Mouse (Mus musculus) kidney, postnatal 14 days (tissue): ENCODE measurements at regions not wholly inside any gene's neighbourhood (a gene's known extent, or its start where the extent isn't known, plus 50 kb on each side); places are given as distances from the start of the nearest gene placed in this dataset.

ENCODE experiments used
- DNase-seq: peaks from one replicate; pipeline ENCODE4 v3.0.0; 2022; ENCODE audit warnings: mixed read lengths

DNA sequence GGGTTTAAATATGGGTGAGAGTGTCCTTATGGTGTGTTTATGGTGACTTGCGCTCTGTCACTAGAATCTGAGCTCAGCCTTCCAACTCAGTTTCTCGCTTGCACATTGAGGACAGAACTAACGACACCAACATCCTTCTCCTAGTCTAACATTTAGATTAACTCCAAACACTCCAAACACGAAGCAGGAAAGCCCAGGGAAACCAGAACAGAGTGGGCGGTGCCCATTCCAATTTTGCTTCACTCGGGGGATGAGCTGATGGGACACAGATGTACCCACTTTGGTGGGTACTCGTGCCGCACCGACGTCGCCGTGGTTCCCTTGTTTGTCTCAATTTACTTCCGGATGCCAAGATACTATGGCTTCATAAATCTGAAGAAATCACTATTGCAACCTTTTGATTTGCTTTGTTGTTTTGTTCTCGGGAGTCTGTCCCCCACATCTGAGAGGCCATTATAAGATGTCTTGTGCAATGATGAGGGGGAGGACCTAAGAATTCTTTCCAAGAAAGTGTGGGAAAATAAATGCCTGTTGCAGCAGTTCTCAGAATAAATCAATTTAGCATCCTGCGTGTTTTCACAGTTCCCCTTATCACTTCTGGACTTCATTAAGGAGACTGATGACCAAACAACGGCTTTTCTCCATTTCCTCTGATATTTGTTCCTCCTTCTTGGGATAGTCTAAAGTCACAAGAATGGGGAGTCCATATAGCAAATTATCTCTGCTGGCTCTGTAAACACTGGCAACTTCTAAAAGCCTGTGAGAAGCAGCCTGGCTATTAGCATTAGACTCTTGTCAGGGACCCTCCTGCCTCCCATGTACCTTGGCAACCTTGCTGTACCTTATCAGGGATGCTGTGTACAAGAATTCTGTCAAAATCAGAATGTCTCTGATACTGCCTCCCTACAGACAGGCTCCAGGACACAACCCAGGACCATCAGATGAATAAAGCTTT is 96.2 kb upstream of the Klf9 start:
- peak; percentile 20 for DNase-seq

DNA sequence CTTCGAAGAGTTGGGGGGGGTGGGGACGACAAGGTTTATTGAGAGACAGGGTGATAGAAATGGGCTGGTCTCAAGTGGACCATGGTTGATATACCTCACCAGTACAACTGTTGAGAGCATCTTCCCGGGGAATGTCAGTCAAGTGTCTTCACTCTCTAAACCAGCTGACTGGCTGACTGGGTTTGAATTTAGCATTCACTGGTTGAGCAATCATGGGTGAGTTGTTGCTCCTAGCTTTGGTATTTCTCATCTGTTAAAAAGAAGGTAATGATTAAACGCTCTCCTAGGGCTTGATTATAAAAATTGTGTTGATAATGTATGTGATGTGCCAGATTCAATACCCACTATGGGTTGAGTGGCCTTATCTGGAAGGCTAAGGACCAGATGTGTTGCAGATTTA is 89.6 kb upstream of the Klf9 start:
- peak; percentile 38 for DNase-seq

GRCm38 (mm10) chr19:23054440-23054839 is 86.6 kb upstream of the Klf9 start:
- no peak for DNase-seq

DNA sequence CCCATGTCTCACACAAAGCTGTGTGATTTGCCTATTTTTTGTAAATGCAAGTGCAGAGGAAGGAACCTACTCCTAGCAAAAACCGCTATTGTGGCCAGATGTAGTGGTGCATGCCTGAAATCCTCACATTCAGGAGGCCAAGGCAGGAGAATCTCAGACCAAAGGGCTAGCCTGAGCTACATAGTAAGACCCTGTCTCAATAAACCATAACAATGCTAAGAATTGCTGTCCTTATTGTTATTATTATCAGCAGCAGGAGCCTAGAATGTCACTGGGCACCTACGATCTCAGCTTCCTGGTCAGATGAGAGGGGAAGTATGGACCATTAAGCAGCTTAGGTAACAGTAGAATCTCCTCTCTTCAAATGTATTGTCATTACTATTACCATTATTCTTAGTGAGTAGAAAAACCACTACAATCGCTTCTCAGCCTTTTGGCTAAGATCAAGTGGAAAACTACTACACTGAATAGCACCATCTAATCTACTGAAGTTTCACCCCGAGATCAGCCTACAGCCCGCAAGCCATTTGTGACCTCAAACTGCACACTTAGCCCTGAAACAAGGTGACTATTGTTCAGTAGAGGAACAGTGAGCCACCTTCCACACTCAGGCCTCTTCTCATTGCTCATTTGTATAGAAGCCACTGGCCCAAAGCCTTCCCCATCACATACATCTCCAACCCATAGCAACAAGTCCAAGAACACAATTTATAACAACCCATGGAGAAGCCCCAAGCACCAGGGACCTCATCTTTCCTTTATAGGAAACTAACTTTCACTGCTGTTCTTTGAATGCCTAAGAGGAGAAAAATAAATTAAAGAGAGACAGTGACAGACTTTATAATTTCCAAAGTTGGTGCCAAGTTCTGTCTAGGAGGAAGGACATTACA is 84.9 kb upstream of the Klf9 start:
- no peak for DNase-seq

DNA sequence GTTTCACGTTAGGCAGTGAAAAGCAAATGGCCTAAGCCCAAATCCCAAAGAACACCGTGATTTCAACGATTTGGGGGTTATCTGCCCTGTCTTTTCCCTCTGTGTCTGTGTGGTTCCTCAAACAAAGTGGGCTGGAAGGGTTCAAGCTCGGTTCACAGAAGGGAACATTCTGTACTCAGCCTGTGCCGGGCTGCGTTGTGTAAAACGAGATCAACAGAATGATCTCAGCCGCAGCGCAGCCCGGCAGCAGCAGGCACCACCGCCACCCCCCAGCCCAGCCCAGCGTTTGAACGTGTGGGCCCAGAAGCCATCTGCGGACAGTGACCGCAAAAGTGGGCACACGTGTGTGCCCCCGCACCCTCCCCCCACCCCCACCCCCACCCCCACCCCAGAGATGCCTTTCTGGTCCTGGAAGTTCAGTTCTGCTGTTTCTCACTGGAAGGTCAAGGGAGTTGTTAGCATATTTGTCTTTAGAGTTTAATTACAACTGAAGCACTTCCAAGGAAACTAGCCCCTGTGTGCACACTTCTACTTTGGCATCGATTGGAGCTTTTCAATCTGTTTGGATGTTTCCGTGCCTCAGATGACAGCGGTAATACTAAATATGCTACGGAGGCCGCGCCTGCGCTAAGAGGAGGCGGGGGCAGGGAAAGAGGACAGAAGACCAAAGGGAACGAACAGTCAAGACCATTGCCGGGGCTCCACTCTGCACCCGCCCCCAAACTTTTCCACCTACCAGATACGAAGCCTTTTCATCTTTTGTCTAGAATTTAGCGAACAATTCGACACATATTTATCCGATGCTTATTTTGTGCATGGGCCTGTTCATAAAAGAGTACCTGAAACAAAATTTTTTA is 83.9 kb upstream of the Klf9 start:
- peak; percentile 92 for DNase-seq

- DNase-seq = peak; percentile 60
Observed at GRCm38 (mm10) chr19:23057739-23058501, 83.1 kb upstream of the Klf9 start.

- DNase-seq = no peak
Observed at GRCm38 (mm10) chr19:23058502-23058900, 82.5 kb upstream of the Klf9 start.

- no peak for DNase-seq
Observed at GRCm38 (mm10) chr19:23061081-23061640, 79.9 kb upstream of the Klf9 start.

DNA sequence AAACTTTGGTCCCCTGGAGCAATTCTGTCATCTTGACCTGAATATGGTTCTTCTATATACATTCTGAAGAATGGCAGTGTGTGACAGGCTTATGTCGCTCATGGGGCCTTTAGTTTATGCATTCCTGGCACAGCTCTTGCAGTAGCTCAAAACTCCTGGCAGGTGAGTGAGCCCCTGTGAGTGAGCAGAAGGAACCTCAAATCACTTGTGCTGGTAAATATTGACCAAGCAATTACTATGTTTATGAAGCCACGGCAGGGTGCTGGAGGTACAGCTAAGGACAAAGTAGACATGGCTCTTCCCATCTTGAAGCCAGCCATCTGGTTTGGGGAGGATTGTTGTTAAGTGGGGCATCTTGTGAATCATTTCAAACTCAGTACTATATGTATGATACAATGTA is 79.1 kb upstream of the Klf9 start:
- DNase-seq = no peak

DNA sequence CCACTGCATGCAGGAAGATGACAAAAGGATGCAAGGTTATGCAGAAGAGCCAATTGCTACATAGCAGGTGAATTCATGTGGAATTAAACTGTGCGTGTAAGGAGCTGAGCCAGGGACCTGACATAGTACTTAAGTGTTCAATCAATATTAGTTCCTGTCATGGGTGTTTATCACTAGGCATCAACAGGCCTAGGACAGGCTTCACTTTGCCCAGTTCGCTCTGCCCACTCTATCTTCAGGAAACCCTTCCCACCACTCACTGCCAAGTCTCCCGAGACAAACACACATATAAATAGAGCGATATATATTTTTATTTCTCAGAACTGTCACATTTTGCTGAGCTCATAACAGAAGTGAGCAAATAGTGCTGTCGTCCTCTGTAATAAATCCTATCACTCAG is 78.2 kb upstream of the Klf9 start:
- no peak for DNase-seq

GRCm38 (mm10) chr19:23065548-23065947 is 75.5 kb upstream of the Klf9 start:
- DNase-seq = peak; percentile 78

GRCm38 (mm10) chr19:23066726-23067125 is 74.3 kb upstream of the Klf9 start:
- peak; percentile 46 for DNase-seq

DNA sequence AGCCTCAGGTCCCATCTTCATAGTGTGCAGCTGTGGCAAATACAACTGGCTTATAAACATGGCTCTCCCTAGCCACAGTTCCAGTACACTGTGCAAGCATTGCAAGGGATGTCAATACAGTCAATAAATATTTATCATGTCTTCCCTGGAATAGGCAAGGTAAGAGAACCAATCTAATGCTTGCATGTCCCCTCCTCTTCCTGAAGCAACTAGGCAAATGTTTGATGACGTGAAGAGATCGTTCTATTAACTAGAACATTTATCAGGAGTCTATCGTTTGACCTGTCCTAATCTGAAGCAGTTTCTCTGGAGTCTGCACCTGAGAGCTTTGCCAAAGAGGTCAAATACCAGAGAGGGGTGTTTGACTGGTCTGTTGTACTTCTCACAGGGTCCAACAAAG is 72.4 kb upstream of the Klf9 start:
- no peak for DNase-seq

DNA sequence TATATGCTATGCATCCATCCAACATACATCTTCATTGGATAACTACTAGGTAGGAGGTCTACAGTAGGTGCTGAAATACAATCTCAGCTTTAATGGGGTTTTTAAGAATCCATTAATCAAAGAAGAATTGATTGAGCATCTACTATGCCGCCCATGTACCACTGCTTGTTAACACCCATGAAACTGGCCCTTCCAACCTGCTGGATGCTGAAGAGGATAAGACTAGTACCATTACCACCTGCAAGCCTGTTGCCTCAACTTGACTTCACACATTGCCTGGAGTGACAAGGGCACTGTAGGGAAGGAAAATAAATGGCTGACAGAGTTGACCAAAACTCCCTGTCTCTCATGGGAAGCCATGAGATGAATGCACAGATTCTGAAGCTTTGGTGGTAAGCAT is 71.4 kb upstream of the Klf9 start:
- DNase-seq = no peak

GRCm38 (mm10) chr19:23071000-23071399 is 70.0 kb upstream of the Klf9 start:
- no peak for DNase-seq

DNA sequence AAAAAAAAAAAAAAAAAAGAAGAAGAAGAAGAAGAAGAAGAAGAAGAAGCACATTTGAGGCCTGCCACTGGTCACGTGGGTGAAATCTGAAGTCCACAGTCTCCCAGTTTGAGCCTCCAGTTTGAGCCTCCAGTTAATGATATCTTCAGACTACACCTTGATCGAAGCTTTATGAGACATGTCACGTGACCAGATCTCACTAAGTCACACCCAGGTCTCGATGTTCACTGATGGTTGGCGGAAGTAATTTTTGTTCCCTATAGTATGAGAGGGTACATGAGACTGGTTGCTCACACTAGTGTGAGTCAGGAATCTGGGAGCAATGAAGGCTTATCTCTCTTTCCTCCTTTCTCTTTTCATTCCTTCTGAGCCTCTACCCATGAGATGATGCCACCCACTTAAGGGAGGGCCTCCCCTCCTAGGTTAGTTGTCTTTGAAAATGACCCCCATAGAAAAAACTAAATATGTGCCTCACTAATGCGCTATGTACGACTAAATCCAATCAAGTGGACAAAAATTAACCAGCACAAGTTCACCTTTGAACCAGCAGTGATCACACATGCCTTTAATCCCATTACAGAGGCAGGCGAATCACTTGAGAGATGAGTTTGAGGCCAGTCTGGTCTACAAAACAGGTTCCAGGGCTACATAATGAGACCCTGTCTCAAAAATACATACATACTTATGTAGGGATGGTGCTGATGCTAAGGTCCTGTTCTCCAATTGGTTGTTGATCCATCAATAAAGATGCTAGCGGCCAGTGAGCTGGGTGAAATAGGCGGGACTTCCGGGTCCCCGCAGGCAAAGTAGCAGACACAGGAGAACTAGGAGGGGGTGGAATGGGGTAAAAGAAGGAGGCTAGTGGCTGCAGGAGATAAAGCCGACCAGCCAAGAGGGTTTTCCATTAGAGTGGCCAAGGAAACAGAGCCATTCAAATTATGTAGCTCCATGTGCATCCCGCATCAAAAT is 66.1 kb upstream of the Klf9 start:
- DNase-seq = peak; percentile 51

DNA sequence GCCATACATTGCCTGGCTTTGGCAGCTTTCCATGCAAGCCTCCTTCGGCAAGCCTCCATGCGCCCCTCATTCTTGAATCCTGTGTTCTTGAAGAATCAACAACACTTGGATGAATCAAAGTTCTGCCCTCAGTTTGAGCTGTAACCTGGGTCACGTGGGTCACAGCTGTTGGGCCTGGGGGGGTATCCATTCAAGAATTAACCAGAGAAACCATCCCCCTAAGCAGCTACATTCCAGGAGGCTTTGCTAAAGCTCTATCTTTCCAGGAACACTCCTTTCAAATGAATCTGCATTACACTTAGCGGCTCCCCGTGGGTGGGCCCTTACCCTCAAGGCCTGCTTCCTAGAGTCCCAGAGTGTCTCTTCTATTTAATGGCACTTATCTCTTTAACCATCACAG is 65.2 kb upstream of the Klf9 start:
- DNase-seq = peak; percentile 66

GRCm38 (mm10) chr19:23085173-23085660 is 55.8 kb upstream of the Klf9 start:
- DNase-seq = no peak

GRCm38 (mm10) chr19:23087575-23087974 is 53.5 kb upstream of the Klf9 start:
- no peak for DNase-seq

- no peak for DNase-seq
Observed at GRCm38 (mm10) chr19:23089081-23089480, 51.9 kb upstream of the Klf9 start.
